Comparison of ENCODE assay signal across 28 mouse cellular contexts in genomic region chr9:71058655-71059054, GRCm38 (mm10).
DNase-seq lines count a peak whose midpoint lies in the region; ATAC-seq lines count a peak whose summit lies in the region.
"Had no signal": no experiment of that assay in that cellular context is flagged by ENCODE, and none has a peak within 500 bp of the region (broad histone marks: within the 10 kb centered on the region; RNA-seq: fewer than 3 reads in every experiment).

No protein-coding gene starts in this region.

- no peaks in the 10 kb centered on the region for H3K27me3 ChIP-seq in heart, embryonic 16.5 days (ENCODE audit: control insufficient read depth, insufficient read depth, low read length)
- H3K27me3 ChIP-seq: embryonic facial prominence, embryonic 13.5 days; heart, embryonic 12.5 days; hindbrain, embryonic 15.5 days; limb, embryonic 15.5 days; lung, embryonic 15.5 days; midbrain, embryonic 12.5 days had no signal

- peak; percentile 23; the same call in 1 of the 2 replicates for ATAC-seq in heart, embryonic 16.5 days (replicated peaks; ENCODE audit: extremely low read depth, insufficient read depth, low FRiP score)
- ATAC-seq: CD4-positive, CD25-positive, alpha-beta regulatory T cell, adult 4 months; inflammation-experienced regulatory T-cells, adult 6 months had no signal

- H3K4me2 ChIP-seq in heart, embryonic 16.5 days (ENCODE audit: low read depth, low read length) = no peak overlapping the region
- H3K4me2 ChIP-seq: embryonic facial prominence, embryonic 13.5 days; heart, embryonic 12.5 days; hindbrain, embryonic 15.5 days; limb, embryonic 15.5 days; lung, embryonic 15.5 days; midbrain, embryonic 12.5 days had no signal

- no peak overlapping the region for H3K4me3 ChIP-seq in heart, embryonic 16.5 days (ENCODE audit: low read length)
- H3K4me3 ChIP-seq: embryonic facial prominence, embryonic 13.5 days; heart, embryonic 12.5 days; hindbrain, embryonic 10.5 days; hindbrain, embryonic 15.5 days; limb, embryonic 10.5 days; limb, embryonic 15.5 days; lung, embryonic 15.5 days; midbrain, embryonic 12.5 days had no signal

- no peak for DNase-seq in heart, adult 8-10 months (ENCODE audit: low spot score)
- peak; percentile 1 for DNase-seq in urinary bladder, postnatal 25 days (ENCODE audit: low spot score)
- DNase-seq in urinary bladder, postnatal 14 days (ENCODE audit: low spot score) = no peak
- peak; percentile 77 for DNase-seq in adrenal gland, postnatal 14 days
- DNase-seq in cerebellum, adult 8-10 months = no peak
- no peak for DNase-seq in embryo, embryonic 9.5 days (ENCODE audit: extremely low spot score)
- DNase-seq: cerebellum, adult 9-10 months; cerebellum, postnatal 36 days; gastrocnemius, postnatal 10 days; heart, postnatal 10 days; kidney, adult 2 months; kidney, postnatal 36 days; layer of hippocampus, postnatal 36 days; lung, postnatal 36 days; spleen, adult 18-20 months; thymus, postnatal 14 days had no signal

- no peak overlapping the region for H3K27ac ChIP-seq in heart, embryonic 16.5 days (ENCODE audit: low read length)
- H3K27ac ChIP-seq: embryonic facial prominence, embryonic 13.5 days; hindbrain, embryonic 10.5 days; hindbrain, embryonic 15.5 days; limb, embryonic 10.5 days; limb, embryonic 15.5 days; liver, embryonic 14.5 days; lung, embryonic 15.5 days; midbrain, embryonic 12.5 days had no signal

- H3K36me3 ChIP-seq in heart, embryonic 16.5 days (ENCODE audit: control insufficient read depth, insufficient read depth) = no peaks in the 10 kb centered on the region
- H3K36me3 ChIP-seq: embryonic facial prominence, embryonic 13.5 days; heart, embryonic 12.5 days; hindbrain, embryonic 10.5 days; hindbrain, embryonic 15.5 days; limb, embryonic 10.5 days; limb, embryonic 15.5 days; lung, embryonic 15.5 days; midbrain, embryonic 12.5 days had no signal

- H3K9ac ChIP-seq in heart, embryonic 16.5 days (ENCODE audit: low read length) = no peak overlapping the region
- H3K9ac ChIP-seq: embryonic facial prominence, embryonic 13.5 days; heart, embryonic 12.5 days; hindbrain, embryonic 15.5 days; limb, embryonic 15.5 days; liver, embryonic 14.5 days; lung, embryonic 15.5 days; midbrain, embryonic 12.5 days had no signal

- H3K9me3 ChIP-seq in heart, embryonic 16.5 days (replicated peaks; ENCODE audit: control insufficient read depth, low read length) = no peaks in the 10 kb centered on the region
- H3K9me3 ChIP-seq: embryonic facial prominence, embryonic 13.5 days; heart, embryonic 12.5 days; hindbrain, embryonic 10.5 days; hindbrain, embryonic 15.5 days; limb, embryonic 10.5 days; limb, embryonic 15.5 days; lung, embryonic 15.5 days; midbrain, embryonic 12.5 days had no signal

- H3K4me1 ChIP-seq in heart, embryonic 16.5 days (ENCODE audit: control insufficient read depth, insufficient read depth, low read length) = peaks cover 5% of the 10 kb centered on the region
- H3K4me1 ChIP-seq: embryonic facial prominence, embryonic 13.5 days; hindbrain, embryonic 15.5 days; limb, embryonic 10.5 days; limb, embryonic 15.5 days; lung, embryonic 15.5 days; midbrain, embryonic 12.5 days had no signal

- WGBS in heart, embryonic 16.5 days = 12% methylated on average over 3 of the region's 3 CpGs

Comparison
In these comparisons a context has a peak if more than half of its experiments do, and no peak if none do; other contexts are left out.
1. DNase-seq: peak in urinary bladder, postnatal 25 days (single experiment) and adrenal gland, postnatal 14 days (single experiment); none in heart, adult 8-10 months (single experiment), urinary bladder, postnatal 14 days (single experiment), cerebellum, adult 8-10 months (single experiment) and embryo, embryonic 9.5 days (single experiment).